Mouse (Mus musculus): ENCODE measurements around the gene Igsf21. TPM values are rescaled to one million over a fixed set of nuclear protein-coding genes. Genes with fewer than 3 reads are reported as not detected.

The Igsf21 gene
- total RNA-seq, 2 experiments from 2014 or later, result 3.1 to 7.2 TPM

- DNase-seq (ENCODE audit: low spot score in 2 of 2), result no peak
These were observed 247.6 kb downstream of the Igsf21 start for GRCm38 (mm10) chr4:139999033-139999432.

GRCm38 (mm10) chr4:139995659-139996058 is 250.9 kb downstream of the Igsf21 start:
- no peak for DNase-seq (ENCODE audit: low spot score in 2 of 2)

- DNase-seq (ENCODE audit: low spot score in 2 of 2), result no peak
These were observed 253.4 kb downstream of the Igsf21 start for GRCm38 (mm10) chr4:139993111-139993755.

- no peak for DNase-seq (ENCODE audit: low spot score in 2 of 2)
These were observed 259.7 kb downstream of the Igsf21 start for GRCm38 (mm10) chr4:139986913-139987312.

DNA sequence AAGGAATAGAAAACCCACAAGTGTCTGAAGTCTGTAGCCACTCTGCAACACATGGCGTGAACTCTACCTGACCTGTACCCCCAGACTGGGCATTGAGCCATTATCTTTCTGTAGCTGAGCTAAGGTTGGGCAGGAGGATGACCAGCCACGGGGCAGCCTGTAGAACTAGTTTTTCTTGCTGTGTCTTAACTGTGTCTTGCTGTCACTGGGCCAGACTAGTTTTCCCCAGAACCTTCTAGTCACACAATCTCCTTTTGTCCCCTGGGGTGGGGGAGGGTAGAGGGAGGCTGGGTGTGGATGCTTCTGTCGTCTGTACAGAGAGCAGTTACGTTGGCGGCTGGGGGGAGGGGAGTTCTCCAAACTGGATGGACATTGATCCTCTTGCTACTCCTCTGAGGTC is 267.9 kb downstream of the Igsf21 start:
- DNase-seq (ENCODE audit: low spot score in 2 of 2), result no peak

GRCm38 (mm10) chr4:139977308-139977781 is 269.2 kb downstream of the Igsf21 start:
- DNase-seq (ENCODE audit: low spot score in 2 of 2), result no peak

Data from adrenal gland, adult 18-20 months (tissue).